16 mouse cellular contexts compared by ENCODE assay signal in genomic region chr17:80501037-80501804, GRCm38 (mm10). TPM values are rescaled to one million over a fixed set of nuclear protein-coding genes. Genes with fewer than 3 reads are reported as not detected.
DNase-seq lines count a peak whose midpoint lies in the region; TF ChIP-seq lines count a peak whose summit lies in the region.
"Had no signal": no experiment of that assay in that cellular context is flagged by ENCODE, and none has a peak within 500 bp of the region (broad histone marks: within the 10 kb centered on the region; RNA-seq: fewer than 3 reads in every experiment).

No protein-coding gene starts in this region.

- H3K9me3 ChIP-seq in MEL (replicated peaks; ENCODE audit: insufficient read depth, low read length): no peaks in the 10 kb centered on the region
- H3K9me3 ChIP-seq: embryonic facial prominence, embryonic 12.5 days; heart, embryonic 15.5 days; hindbrain, embryonic 13.5 days; liver, embryonic 15.5 days; neural tube, embryonic 12.5 days had no signal

- peaks cover 18 to 37% of the 10 kb centered on the region in 2 experiments for H3K4me1 ChIP-seq in MEL (ENCODE audit: control insufficient read depth in 1 of 2, insufficient read depth in 2 of 2, low read length in 2 of 2)
- H3K4me1 ChIP-seq: embryonic facial prominence, embryonic 12.5 days; heart, embryonic 15.5 days; hindbrain, embryonic 13.5 days; neural tube, embryonic 12.5 days had no signal

- H3K36me3 ChIP-seq in MEL (ENCODE audit: control insufficient read depth in 1 of 2, insufficient read depth in 2 of 2, low read length in 2 of 2): peaks cover 0 to 19% of the 10 kb centered on the region in 2 experiments; a peak in 2 of 4 replicates
- H3K36me3 ChIP-seq: embryonic facial prominence, embryonic 12.5 days; heart, embryonic 15.5 days; hindbrain, embryonic 13.5 days; liver, embryonic 15.5 days; neural tube, embryonic 12.5 days had no signal

- DNase-seq in testis, postnatal 14 days (ENCODE audit: low spot score): peak; percentile 75
- DNase-seq in testis, postnatal 10 days (ENCODE audit: low spot score): no peak
- peak; percentile 66 for DNase-seq in MEL (ENCODE audit: low read depth, low spot score)
- peak; percentile 13 for DNase-seq in liver
- DNase-seq in layer of hippocampus, adult 9-11 months: no peak
- no peak for DNase-seq in kidney, adult 11 months
- DNase-seq in right cerebral cortex, postnatal 14 days: no peak
- DNase-seq: cerebellum, postnatal 36 days; kidney, adult 2 months; lung, postnatal 36 days had no signal

- no peak for TF ChIP-seq CTCF in MEL (IDR thresholded peaks at IDR 0.05 in 2 of 3, conservative IDR thresholded peaks at IDR 0.05 in 1 of 3; ENCODE audit: control insufficient read depth in 1 of 3, insufficient read depth in 1 of 3, low read depth in 2 of 3, low read length in 3 of 3, poor library complexity in 1 of 3, severe bottlenecking in 1 of 3)

- H3K79me2 ChIP-seq in MEL (ENCODE audit: control insufficient read depth, insufficient read depth, low read length, poor library complexity): no peaks in the 10 kb centered on the region

- peak overlapping the region; percentile 50 to 51 for H3K4me3 ChIP-seq in MEL (ENCODE audit: control insufficient read depth in 1 of 2, insufficient read depth in 1 of 2, low read depth in 2 of 2, low read length in 2 of 2)
- H3K4me3 ChIP-seq: embryonic facial prominence, embryonic 12.5 days; heart, embryonic 15.5 days; hindbrain, embryonic 13.5 days; liver, embryonic 15.5 days; neural tube, embryonic 12.5 days had no signal

- no peaks in the 10 kb centered on the region for H3K27me3 ChIP-seq in MEL (ENCODE audit: control insufficient read depth in 1 of 2, insufficient read depth in 2 of 2, low read length in 2 of 2)
- H3K27me3 ChIP-seq: embryonic facial prominence, embryonic 12.5 days; heart, embryonic 15.5 days; hindbrain, embryonic 13.5 days; liver, embryonic 15.5 days; neural tube, embryonic 12.5 days had no signal

- peak; percentile 26 to 41; a peak in 1 of 4 replicates for TF ChIP-seq EP300 in MEL (IDR thresholded peaks at IDR 0.05; ENCODE audit: low read depth in 1 of 2, low read length in 2 of 2)

- peak overlapping the region; percentile 63 for H3K9ac ChIP-seq in MEL (ENCODE audit: control insufficient read depth, low read depth, low read length, poor library complexity, severe bottlenecking)
- H3K9ac ChIP-seq: embryonic facial prominence, embryonic 12.5 days; heart, embryonic 15.5 days; hindbrain, embryonic 13.5 days; liver, embryonic 15.5 days; neural tube, embryonic 12.5 days had no signal

- peak overlapping the region; percentile 93 for H3K27ac ChIP-seq in MEL (ENCODE audit: control insufficient read depth, low read depth, low read length)
- H3K27ac ChIP-seq: embryonic facial prominence, embryonic 12.5 days; heart, embryonic 15.5 days; hindbrain, embryonic 13.5 days; liver, embryonic 15.5 days; neural tube, embryonic 12.5 days; stomach, postnatal 0 days had no signal

- TF ChIP-seq RAD21 in MEL (IDR thresholded peaks at IDR 0.05; ENCODE audit: low read depth, low read length): no peak

- 0 out of 4 replicates have a peak, but pooled peaks of 1 of the 2 experiments have one; percentile 18 for TF ChIP-seq POLR2A in MEL (IDR thresholded peaks at IDR 0.05; ENCODE audit: control insufficient read depth in 1 of 2, insufficient read depth in 1 of 2, low read depth in 1 of 2, low read length in 2 of 2, poor library complexity in 1 of 2)

TF ChIP-seq in MEL, 35 proteins besides CTCF, POLR2A, EP300 and RAD21:
- TF ChIP-seq GATA1 (IDR thresholded peaks at IDR 0.05; ENCODE audit: low read depth, low read length) (peak; percentile 29), TCF12 (IDR thresholded peaks at IDR 0.05; ENCODE audit: low read depth, low read length) (peak; percentile 59), CHD2 (IDR thresholded peaks at IDR 0.05; ENCODE audit: low read length) (peak; percentile 49), MAX (IDR thresholded peaks at IDR 0.05; ENCODE audit: low read length) (peak; percentile 24; the same call in 1 of the 2 replicates), MAZ (IDR thresholded peaks at IDR 0.05; ENCODE audit: low read depth, low read length) (peak; percentile 97), MYC (IDR thresholded peaks at IDR 0.05; ENCODE audit: low read depth, low read length) (no peak), MXI1 (IDR thresholded peaks at IDR 0.05; ENCODE audit: low read depth, low read length) (peak; percentile 38; the same call in 1 of the 2 replicates), BHLHE40 (IDR thresholded peaks at IDR 0.05; ENCODE audit: borderline replicate concordance, low read depth, low read length) (peak; percentile 41; the same call in 1 of the 2 replicates), ETS1 (IDR thresholded peaks at IDR 0.05; ENCODE audit: low read depth, low read length) (peak; percentile 90), RCOR1 (IDR thresholded peaks at IDR 0.05; ENCODE audit: low read depth, low read length) (no peak), POLR2AphosphoS5 (IDR thresholded peaks at IDR 0.05; ENCODE audit: borderline replicate concordance, low read depth, low read length) (no peak), MAFK (IDR thresholded peaks at IDR 0.05; ENCODE audit: borderline replicate concordance, low read depth, low read length) (0 out of 2 replicates have a peak, but pooled peaks have one; percentile 24), HCFC1 (IDR thresholded peaks at IDR 0.05; ENCODE audit: low read depth, low read length) (0 out of 2 replicates have a peak, but pooled peaks have one; percentile 13), SIN3A (IDR thresholded peaks at IDR 0.05; ENCODE audit: low read length) (peak; percentile 67)

RNA-seq across cellular contexts. Expression of gene Sos1, which starts 21.0 kb away (rescaled TPM):
- 4.6 and 6.7 TPM in 2 replicates for total RNA-seq in MEL (2012; rRNA removed)
- polyA plus RNA-seq in MEL (2012; ENCODE audit: insufficient read depth in 1 of 2, insufficient read length in 2 of 2, low read depth in 1 of 2, low replicate concordance in 2 of 2, missing spikeins in 1 of 2): 10 to 100 TPM; 12.1 to 20.3 TPM

Comparison
In these comparisons a context has a peak if more than half of its experiments do, and no peak if none do; other contexts are left out.
1. DNase-seq: peak in testis, postnatal 14 days (single experiment), MEL (single experiment) and liver (single experiment); none in testis, postnatal 10 days (single experiment), layer of hippocampus, adult 9-11 months (single experiment), kidney, adult 11 months (single experiment) and right cerebral cortex, postnatal 14 days (single experiment).